Mouse (Mus musculus) CH12.LX (cell line): Measurements from ENCODE around the gene Gpr83. TPM values are rescaled to one million over a fixed set of nuclear protein-coding genes. Genes with fewer than 3 reads are reported as not detected.

ENCODE experiments used
- DNase-seq: peaks from one replicate; pipeline ENCODE4 v3.0.0-alpha.2; 2013; ENCODE audit errors: extremely low read depth
- H3K27ac ChIP-seq: 2 replicates; pipeline ENCODE4 v1.5.1; 2012; ENCODE audit warnings: low read depth, mild to moderate bottlenecking, control low read depth, moderate library complexity; ENCODE audit not compliant: insufficient read depth
- H3K27me3 ChIP-seq: replicated peaks from 2 replicates; pipeline ENCODE3; 2012; ENCODE audit warnings: inconsistent platforms
- H3K36me3 ChIP-seq, 2 experiments: replicated peaks in 1 of 2; 2 replicates each; pipeline versions ENCODE3 to v1.6.1; 2012; ENCODE audit warnings: inconsistent platforms in 1 of 2, low read length in 1 of 2, mild to moderate bottlenecking in 1 of 2, mixed read lengths in 1 of 2, moderate library complexity in 1 of 2; ENCODE audit not compliant: control insufficient read depth in 1 of 2, insufficient read depth in 1 of 2
- H3K4me1 ChIP-seq, 2 experiments: 2 replicates each; pipeline ENCODE4 v1.6.1; 2012; ENCODE audit warnings: inconsistent platforms in 1 of 2, moderate library complexity in 1 of 2; ENCODE audit not compliant: insufficient read depth in 2 of 2, control insufficient read depth in 1 of 2
- H3K4me2 ChIP-seq: 2 replicates; pipeline ENCODE4 v1.6.1; 2012; ENCODE audit warnings: low read depth, mild to moderate bottlenecking, control low read depth; ENCODE audit not compliant: poor library complexity, insufficient read depth, severe bottlenecking
- H3K4me3 ChIP-seq, 3 experiments: fragments of 150-350 bp in 1 of 3; sonication (generic) in 1 of 3; replicated peaks in 1 of 3; 2 replicates each; pipeline versions ENCODE3 to v1.5.1; 2011 to 2012; ENCODE audit warnings: low read depth in 2 of 3, low read length in 2 of 3, mild to moderate bottlenecking in 2 of 3, moderate library complexity in 2 of 3, control low read depth in 1 of 3, improper control_type of control experiment in 1 of 3, inconsistent platforms in 1 of 3, mixed read lengths in 1 of 3; ENCODE audit not compliant: poor library complexity in 1 of 3
- H3K79me2 ChIP-seq: replicated peaks from 2 replicates; pipeline ENCODE4 v1.6.1; 2012; ENCODE audit warnings: mild to moderate bottlenecking, moderate library complexity; ENCODE audit not compliant: control insufficient read depth, poor library complexity, insufficient read depth, severe bottlenecking; ENCODE audit errors: extremely low read depth
- H3K9ac ChIP-seq: 2 replicates; pipeline ENCODE4 v1.6.1; 2012; ENCODE audit warnings: low read depth, mild to moderate bottlenecking, control low read depth, moderate library complexity; ENCODE audit not compliant: insufficient read depth
- H3K9me3 ChIP-seq: replicated peaks from 2 replicates; pipeline ENCODE3; 2012; ENCODE audit warnings: low read length, inconsistent platforms, mixed read lengths
- BHLHE40 ChIP-seq: IDR thresholded peaks from 2 replicates; pipeline ENCODE4 v1.6.1; 2011; ENCODE audit warnings: mild to moderate bottlenecking, low read depth, low read length, improper control_type of control experiment
- CTCF ChIP-seq, 2 experiments: IDR thresholded peaks in 1 of 2; conservative IDR thresholded peaks in 1 of 2; 2 replicates each; pipeline ENCODE4 v1.5.1; 2011 to 2012; ENCODE audit warnings: low read depth in 2 of 2, low read length in 2 of 2, improper control_type of control experiment in 1 of 2, inconsistent platforms in 1 of 2, mild to moderate bottlenecking in 1 of 2, moderate library complexity in 1 of 2
- E2F4 ChIP-seq: IDR thresholded peaks from 2 replicates; pipeline ENCODE4 v1.6.1; 2011; ENCODE audit warnings: low read depth, low read length, improper control_type of control experiment; ENCODE audit not compliant: insufficient replicate concordance
- ETS1 ChIP-seq: conservative IDR thresholded peaks from 2 replicates; pipeline ENCODE4 v1.6.1; 2012; ENCODE audit warnings: low read depth, mild to moderate bottlenecking, inconsistent platforms, low read length, improper control_type of control experiment, moderate library complexity
- HCFC1 ChIP-seq: IDR thresholded peaks from 2 replicates; pipeline ENCODE4 v1.6.1; 2012; ENCODE audit warnings: low read depth, mild to moderate bottlenecking, inconsistent platforms, low read length, improper control_type of control experiment
- JUND ChIP-seq: conservative IDR thresholded peaks from 2 replicates; pipeline ENCODE4 v1.6.1; 2011; ENCODE audit warnings: low read depth, low read length, improper control_type of control experiment
- KAT2A ChIP-seq: IDR thresholded peaks from 2 replicates; pipeline ENCODE4 v1.6.1; 2012; ENCODE audit warnings: low read length, improper control_type of control experiment, inconsistent platforms; ENCODE audit not compliant: insufficient replicate concordance
- MAFK ChIP-seq: IDR thresholded peaks from 2 replicates; pipeline ENCODE4 v1.6.1; 2011; ENCODE audit warnings: low read length, improper control_type of control experiment; ENCODE audit not compliant: insufficient replicate concordance
- MAX ChIP-seq: IDR thresholded peaks from 2 replicates; pipeline ENCODE4 v1.6.1; 2011; ENCODE audit warnings: low read length, improper control_type of control experiment
- MAZ ChIP-seq: IDR thresholded peaks from 2 replicates; pipeline ENCODE4 v1.6.1; 2012; ENCODE audit warnings: low read depth, mild to moderate bottlenecking, inconsistent platforms, low read length, improper control_type of control experiment, moderate library complexity
- MEF2A ChIP-seq: IDR thresholded peaks from 2 replicates; pipeline ENCODE4 v1.6.1; 2014; ENCODE audit warnings: low read depth, mild to moderate bottlenecking, inconsistent platforms, low read length, improper control_type of control experiment, borderline replicate concordance
- MXI1 ChIP-seq: IDR thresholded peaks from 2 replicates; pipeline ENCODE4 v1.6.1; 2011; ENCODE audit warnings: mild to moderate bottlenecking, low read depth, low read length, improper control_type of control experiment
- NELFE ChIP-seq: IDR thresholded peaks from 2 replicates; pipeline ENCODE4 v1.6.1; 2011; ENCODE audit warnings: low read depth, low read length, improper control_type of control experiment
- NRF1 ChIP-seq: IDR thresholded peaks from 2 replicates; pipeline ENCODE4 v1.6.1; 2014; ENCODE audit warnings: low read depth, mild to moderate bottlenecking, inconsistent platforms, low read length, improper control_type of control experiment, moderate library complexity
- POLR2A ChIP-seq: IDR thresholded peaks from 2 replicates; pipeline ENCODE4 v1.6.1; 2011; ENCODE audit warnings: low read depth, mild to moderate bottlenecking, improper control_type of control experiment, low read length
- RAD21 ChIP-seq: IDR thresholded peaks from 2 replicates; pipeline ENCODE4 v1.6.1; 2011; ENCODE audit warnings: low read depth, mild to moderate bottlenecking, low read length, improper control_type of control experiment, moderate library complexity
- RCOR1 ChIP-seq: conservative IDR thresholded peaks from 2 replicates; pipeline ENCODE4 v1.6.1; 2012; ENCODE audit warnings: low read depth, mild to moderate bottlenecking, inconsistent platforms, low read length, improper control_type of control experiment
- SMC3 ChIP-seq: IDR thresholded peaks from 2 replicates; pipeline ENCODE4 v1.6.1; 2011; ENCODE audit warnings: low read depth, low read length, improper control_type of control experiment
- TCF12 ChIP-seq: IDR thresholded peaks from 2 replicates; pipeline ENCODE4 v1.6.1; 2014; ENCODE audit warnings: low read depth, mild to moderate bottlenecking, inconsistent platforms, low read length, improper control_type of control experiment
- USF1 ChIP-seq: IDR thresholded peaks from 2 replicates; pipeline ENCODE4 v1.6.1; 2014; ENCODE audit warnings: low read depth, mild to moderate bottlenecking, inconsistent platforms, low read length, improper control_type of control experiment
- USF2 ChIP-seq: conservative IDR thresholded peaks from 2 replicates; pipeline ENCODE4 v1.6.1; 2011; ENCODE audit warnings: low read depth, low read length, improper control_type of control experiment
- ZC3H11A ChIP-seq: IDR thresholded peaks from 2 replicates; pipeline ENCODE4 v1.6.1; 2012; ENCODE audit warnings: low read depth, mild to moderate bottlenecking, inconsistent platforms, low read length, improper control_type of control experiment
- ZMIZ1 ChIP-seq: IDR thresholded peaks from 2 replicates; pipeline ENCODE4 v1.6.1; 2012; ENCODE audit warnings: low read depth, mild to moderate bottlenecking, inconsistent platforms, low read length, improper control_type of control experiment
- ZNF384 ChIP-seq: IDR thresholded peaks from 2 replicates; pipeline ENCODE4 v1.6.1; 2012; ENCODE audit warnings: low read depth, low read length, improper control_type of control experiment, inconsistent platforms
- dilution Hi-C: fragments of 300-500 bp; cut with MboI; formaldehyde crosslinking; loops from 2 replicates; pipeline ENCODE4 v1.14.3; 2020; ENCODE audit warnings: low sequenced_read_pairs; ENCODE audit not compliant: extremely low pct_unique_long_range_greater_than_20kb, extremely low pct_ligation_motif_present
- in situ Hi-C: fragments of 300-500 bp; cut with MboI; formaldehyde crosslinking; loops from 3 replicates; pipeline ENCODE4 v1.14.3; 2019; ENCODE audit warnings: low sequenced_read_pairs, low pct_ligation_motif_present, low pct_unique_long_range_greater_than_20kb, mixed read lengths
- polyA plus RNA-seq: library from polyadenylated mRNA; unstranded; fragments of >175 nt; gene quantifications from 2 replicates; pipeline ENCODE4 v1.2.1, GENCODE M21; 2012; ENCODE audit warnings: low read depth; ENCODE audit not compliant: insufficient read length
- total RNA-seq, 2 experiments: library from RNA; depleted of rRNA; stranded (reverse); fragments of 300-350 nt in 1 of 2; fragments of >200 nt in 1 of 2; gene quantifications; 2 replicates each; pipeline ENCODE4 v1.2.3; 2012 to 2014

Gene Gpr83
- total and polyA plus RNA-seq, 3 experiments, result not detected

GRCm38 (mm10) chr9:14863126-14863525, 3.1 kb downstream of the Gpr83 start:
- TF ChIP-seq HCFC1 (no peak), USF2 (no peak), MAX (no peak), BHLHE40 (no peak), RCOR1 (no peak), MAFK (no peak), ZMIZ1 (no peak), KAT2A (no peak), NELFE (no peak), MAZ (no peak), E2F4 (no peak), CTCF (conservative IDR thresholded peaks at IDR 0.05 in 1 of 2, IDR thresholded peaks at IDR 0.05 in 1 of 2; ENCODE audit: low read depth in 2 of 2, low read length in 2 of 2) (no peak), ETS1 (no peak), SMC3 (no peak), ZNF384 (no peak), NRF1 (no peak)
- Histone ChIP-seq H3K27ac (no peak overlapping the region), H3K4me1 (peaks cover 0 to 9% of the 10 kb centered on the region in 2 experiments; a peak in 1 of 4 replicates), H3K4me3 (no peak overlapping the region), H3K9ac (no peak overlapping the region), H3K4me2 (no peak overlapping the region), H3K9me3 (no peaks in the 10 kb centered on the region), H3K36me3 (no peaks in the 10 kb centered on the region), H3K79me2 (no peaks in the 10 kb centered on the region), H3K27me3 (peaks cover 2% of the 10 kb centered on the region)
- in situ Hi-C loops (no loop called here), dilution Hi-C loops (no loop called here)
- DNase-seq, result no peak

- TF ChIP-seq MEF2A (no peak), ZC3H11A (no peak), MAFK (no peak), CTCF (conservative IDR thresholded peaks at IDR 0.05 in 1 of 2, IDR thresholded peaks at IDR 0.05 in 1 of 2; ENCODE audit: low read depth in 2 of 2, low read length in 2 of 2) (no peak), USF1 (no peak), RCOR1 (no peak), HCFC1 (no peak), POLR2A (no peak), KAT2A (no peak), TCF12 (no peak), JUND (no peak), NRF1 (no peak), BHLHE40 (no peak), ZNF384 (no peak), MXI1 (no peak), RAD21 (no peak), USF2 (no peak), E2F4 (no peak)
- dilution Hi-C loops, result no loop called here
- peaks cover 2% of the 10 kb centered on the region for H3K27me3 ChIP-seq
Measured at GRCm38 (mm10) chr9:14864726-14865125, 4.7 kb downstream of the Gpr83 start.

More at GRCm38 (mm10) chr9:14864726-14865125, 4.7 kb downstream of the Gpr83 start:
- Histone ChIP-seq H3K36me3 (no peaks in the 10 kb centered on the region), H3K9me3 (no peaks in the 10 kb centered on the region), H3K4me3 (no peak overlapping the region), H3K4me2 (no peak overlapping the region), H3K9ac (no peak overlapping the region), H3K27ac (no peak overlapping the region), H3K4me1 (peaks cover 0 to 9% of the 10 kb centered on the region in 2 experiments; a peak in 1 of 4 replicates), H3K79me2 (no peaks in the 10 kb centered on the region)
- in situ Hi-C loops, result no loop called here
- no peak for DNase-seq
